Comparison of ENCODE assay signal across 12 mouse cellular contexts in genomic region chr6:134366366-134367351, GRCm38 (mm10). TPM values are rescaled to one million over a fixed set of nuclear protein-coding genes. Genes with fewer than 3 reads are reported as not detected.
DNase-seq lines count a peak whose midpoint lies in the region; ATAC-seq and TF ChIP-seq lines count a peak whose summit lies in the region.
"Had no signal": no experiment of that assay in that cellular context is flagged by ENCODE, and none has a peak within 500 bp of the region (broad histone marks: within the 10 kb centered on the region; RNA-seq: fewer than 3 reads in every experiment).

No protein-coding gene starts in this region.

- peaks cover 3% of the 10 kb centered on the region; the same call in 1 of the 2 replicates for H3K4me1 ChIP-seq in liver, embryonic 11.5 days (replicated peaks; ENCODE audit: control insufficient read depth, insufficient read depth, low read length)
- peaks cover 0 to 43% of the 10 kb centered on the region in 2 experiments for H3K4me1 ChIP-seq in MEL (ENCODE audit: control insufficient read depth in 1 of 2, insufficient read depth in 2 of 2, low read length in 2 of 2)
- peaks cover 67% of the 10 kb centered on the region for H3K4me1 ChIP-seq in megakaryocyte, embryonic 14.5 days
- H3K4me1 ChIP-seq: stomach, embryonic 15.5 days had no signal

- intact Hi-C loops in left cerebral cortex, postnatal 25 days (cut with DNase I): no loop called here

- ATAC-seq in liver, embryonic 11.5 days (replicated peaks; ENCODE audit: low FRiP score): no peak

- no peak for TF ChIP-seq CTCF in MEL (IDR thresholded peaks at IDR 0.05 in 2 of 3, conservative IDR thresholded peaks at IDR 0.05 in 1 of 3; ENCODE audit: control insufficient read depth in 1 of 3, insufficient read depth in 1 of 3, low read depth in 2 of 3, low read length in 3 of 3, poor library complexity in 1 of 3, severe bottlenecking in 1 of 3)

- H3K27ac ChIP-seq in liver, embryonic 11.5 days (ENCODE audit: low read depth, low read length): no peak overlapping the region
- peak overlapping the region; percentile 86 for H3K27ac ChIP-seq in MEL (ENCODE audit: control insufficient read depth, low read depth, low read length)
- H3K27ac ChIP-seq: stomach, embryonic 15.5 days had no signal

- peak in 1 of 2 experiments; percentile 56; a peak in 2 of 4 replicates for TF ChIP-seq POLR2A in MEL (IDR thresholded peaks at IDR 0.05; ENCODE audit: control insufficient read depth in 1 of 2, insufficient read depth in 1 of 2, low read depth in 1 of 2, low read length in 2 of 2, poor library complexity in 1 of 2)

- no peak overlapping the region for H3K4me2 ChIP-seq in liver, embryonic 11.5 days
- H3K4me2 ChIP-seq: stomach, embryonic 15.5 days had no signal

- no peak for TF ChIP-seq RAD21 in MEL (IDR thresholded peaks at IDR 0.05; ENCODE audit: low read depth, low read length)

- H3K4me3 ChIP-seq in liver, embryonic 11.5 days (ENCODE audit: low read depth, low read length): no peak overlapping the region
- peak overlapping the region; percentile 17 to 51; a peak in 3 of 4 replicates for H3K4me3 ChIP-seq in MEL (ENCODE audit: control insufficient read depth in 1 of 2, insufficient read depth in 1 of 2, low read depth in 2 of 2, low read length in 2 of 2)
- H3K4me3 ChIP-seq in megakaryocyte, embryonic 14.5 days (replicated peaks): peak overlapping the region; percentile 87
- H3K4me3 ChIP-seq: stomach, embryonic 15.5 days had no signal

- H3K36me3 ChIP-seq in liver, embryonic 11.5 days (ENCODE audit: control insufficient read depth, insufficient read depth, low read length): no peaks in the 10 kb centered on the region
- H3K36me3 ChIP-seq in MEL (ENCODE audit: control insufficient read depth in 1 of 2, insufficient read depth in 2 of 2, low read length in 2 of 2): peaks cover 0 to 14% of the 10 kb centered on the region in 2 experiments; a peak in 2 of 4 replicates
- H3K36me3 ChIP-seq in megakaryocyte, embryonic 14.5 days (replicated peaks; ENCODE audit: low read length): no peaks in the 10 kb centered on the region
- H3K36me3 ChIP-seq: stomach, embryonic 15.5 days had no signal

- no peak overlapping the region for H3K9ac ChIP-seq in liver, embryonic 11.5 days (ENCODE audit: low read depth, low read length)
- peak overlapping the region; percentile 44 for H3K9ac ChIP-seq in MEL (ENCODE audit: control insufficient read depth, low read depth, low read length, poor library complexity, severe bottlenecking)
- H3K9ac ChIP-seq: stomach, embryonic 15.5 days had no signal

- peak; percentile 20 for DNase-seq in liver
- no peak for DNase-seq in liver, embryonic 11.5 days (ENCODE audit: low spot score)
- peak; percentile 87 for DNase-seq in MEL (ENCODE audit: low read depth, low spot score)
- DNase-seq in heart, adult 8-10 months (ENCODE audit: low spot score): peak; percentile 31
- no peak for DNase-seq in right cerebral cortex, postnatal 14 days
- no peak for DNase-seq in urinary bladder, postnatal 14 days (ENCODE audit: low spot score)
- no peak for DNase-seq in left cerebral cortex, postnatal 25 days (ENCODE audit: low spot score in 2 of 2)
- DNase-seq: cerebellum, postnatal 10 days; gastrocnemius, postnatal 14 days had no signal

- WGBS in liver, embryonic 11.5 days: 32% methylated on average over 10 of the region's 10 CpGs

- no peaks in the 10 kb centered on the region for H3K9me3 ChIP-seq in liver, embryonic 11.5 days (ENCODE audit: control insufficient read depth, low read length)
- H3K9me3 ChIP-seq in MEL (replicated peaks; ENCODE audit: insufficient read depth, low read length): no peaks in the 10 kb centered on the region
- no peaks in the 10 kb centered on the region for H3K9me3 ChIP-seq in megakaryocyte, embryonic 14.5 days
- H3K9me3 ChIP-seq: stomach, embryonic 15.5 days had no signal

- TF ChIP-seq EP300 in MEL (IDR thresholded peaks at IDR 0.05; ENCODE audit: low read depth in 1 of 2, low read length in 2 of 2): peak; percentile 67 to 72

- no peaks in the 10 kb centered on the region for H3K27me3 ChIP-seq in liver, embryonic 11.5 days (replicated peaks; ENCODE audit: control insufficient read depth, insufficient read depth, low read length)
- H3K27me3 ChIP-seq in MEL (ENCODE audit: control insufficient read depth in 1 of 2, insufficient read depth in 2 of 2, low read length in 2 of 2): no peaks in the 10 kb centered on the region
- peaks cover 7% of the 10 kb centered on the region for H3K27me3 ChIP-seq in megakaryocyte, embryonic 14.5 days (replicated peaks)
- H3K27me3 ChIP-seq: stomach, embryonic 15.5 days had no signal

- no peaks in the 10 kb centered on the region for H3K79me2 ChIP-seq in MEL (ENCODE audit: control insufficient read depth, insufficient read depth, low read length, poor library complexity)

TF ChIP-seq in MEL, 35 proteins besides CTCF, POLR2A, EP300 and RAD21:
- TF ChIP-seq MYC (IDR thresholded peaks at IDR 0.05; ENCODE audit: low read depth, low read length): 0 out of 2 replicates have a peak, but pooled peaks have one; percentile 59
- TF ChIP-seq ZMIZ1 (IDR thresholded peaks at IDR 0.05; ENCODE audit: low read depth, low read length): no peak
- TF ChIP-seq UBTF (IDR thresholded peaks at IDR 0.05; ENCODE audit: borderline replicate concordance, insufficient read depth, low read depth, low read length): no peak
- TF ChIP-seq ELF1 (IDR thresholded peaks at IDR 0.05; ENCODE audit: low read depth, low read length): no peak
- TF ChIP-seq POLR2AphosphoS5 (IDR thresholded peaks at IDR 0.05; ENCODE audit: borderline replicate concordance, low read depth, low read length): no peak
- TF ChIP-seq MYB (IDR thresholded peaks at IDR 0.05; ENCODE audit: low read depth, low read length): peak; percentile 84
- TF ChIP-seq SIN3A (IDR thresholded peaks at IDR 0.05; ENCODE audit: low read length): 0 out of 2 replicates have a peak, but pooled peaks have one; percentile 49
- TF ChIP-seq NELFE (IDR thresholded peaks at IDR 0.05; ENCODE audit: low read depth, low read length): peak; percentile 52
- TF ChIP-seq BHLHE40 (IDR thresholded peaks at IDR 0.05; ENCODE audit: borderline replicate concordance, low read depth, low read length): no peak
- 0 out of 2 replicates have a peak, but pooled peaks have one; percentile 5 for TF ChIP-seq ZC3H11A (IDR thresholded peaks at IDR 0.05; ENCODE audit: low read depth, low read length)
- no peak for TF ChIP-seq KAT2A (conservative IDR thresholded peaks at IDR 0.05; ENCODE audit: low read depth, low read length)
- no peak for TF ChIP-seq USF1 (IDR thresholded peaks at IDR 0.05; ENCODE audit: low read depth, low read length)
- no peak for TF ChIP-seq MEF2A (IDR thresholded peaks at IDR 0.05; ENCODE audit: extremely low read depth, insufficient replicate concordance, low read depth, low read length, poor library complexity, severe bottlenecking)
- TF ChIP-seq SMC3 (IDR thresholded peaks at IDR 0.05; ENCODE audit: low read depth, low read length): no peak
- TF ChIP-seq POLR2AphosphoS2 (IDR thresholded peaks at IDR 0.05; ENCODE audit: low read length): no peak
- TF ChIP-seq NRF1 (IDR thresholded peaks at IDR 0.05; ENCODE audit: insufficient read depth, low read depth, low read length, poor library complexity, severe bottlenecking): no peak
- TF ChIP-seq ZKSCAN1 (IDR thresholded peaks at IDR 0.05; ENCODE audit: low read depth, low read length): no peak
- no peak for TF ChIP-seq TCF12 (IDR thresholded peaks at IDR 0.05; ENCODE audit: low read depth, low read length)
- peak; percentile 89 for TF ChIP-seq RCOR1 (IDR thresholded peaks at IDR 0.05; ENCODE audit: low read depth, low read length)
- TF ChIP-seq TAL1 (IDR thresholded peaks at IDR 0.05; ENCODE audit: low read length): peak; percentile 31
- TF ChIP-seq GABPA (IDR thresholded peaks at IDR 0.05; ENCODE audit: low read depth, low read length): no peak
- TF ChIP-seq E2F4 (IDR thresholded peaks at IDR 0.05; ENCODE audit: borderline replicate concordance, low read depth, low read length): no peak
- TF ChIP-seq MAFK (IDR thresholded peaks at IDR 0.05; ENCODE audit: borderline replicate concordance, low read depth, low read length): no peak
- TF ChIP-seq ZNF384 (IDR thresholded peaks at IDR 0.05; ENCODE audit: low read depth, low read length): peak; percentile 96
- TF ChIP-seq JUND (IDR thresholded peaks at IDR 0.05; ENCODE audit: low read depth, low read length): no peak
- TF ChIP-seq GATA1 (IDR thresholded peaks at IDR 0.05; ENCODE audit: low read depth, low read length): peak; percentile 61
- TF ChIP-seq USF2 (IDR thresholded peaks at IDR 0.05; ENCODE audit: borderline replicate concordance in 1 of 2, insufficient read depth in 1 of 2, low read depth in 1 of 2, low read length in 2 of 2): no peak
- TF ChIP-seq MAZ (IDR thresholded peaks at IDR 0.05; ENCODE audit: low read depth, low read length): 0 out of 2 replicates have a peak, but pooled peaks have one; percentile 55
- TF ChIP-seq ETS1 (IDR thresholded peaks at IDR 0.05; ENCODE audit: low read depth, low read length): peak; percentile 42; the same call in 1 of the 2 replicates
- no peak for TF ChIP-seq MXI1 (IDR thresholded peaks at IDR 0.05; ENCODE audit: low read depth, low read length)
- TF ChIP-seq CHD2 (IDR thresholded peaks at IDR 0.05; ENCODE audit: low read length): no peak
- TF ChIP-seq CHD1 (IDR thresholded peaks at IDR 0.05; ENCODE audit: low read depth, low read length): no peak
- peak; percentile 54; the same call in 1 of the 2 replicates for TF ChIP-seq TBP (IDR thresholded peaks at IDR 0.05; ENCODE audit: low read depth, low read length)
- TF ChIP-seq HCFC1 (IDR thresholded peaks at IDR 0.05; ENCODE audit: low read depth, low read length): peak; percentile 43; the same call in 1 of the 2 replicates
- TF ChIP-seq MAX (IDR thresholded peaks at IDR 0.05; ENCODE audit: low read length): peak; percentile 73
TF ChIP-seq in MEL: peak in this region for 14.

RNA-seq across cellular contexts. Expression of gene Bcl2l14, which starts 29.5 kb away (rescaled TPM):
- polyA plus RNA-seq in liver, embryonic 11.5 days (2014; fragmentation: Nextera tagmentation; extraction: Ambion mirVana): 0.32 and 0.40 TPM in 2 replicates
- 0.65 and 1.0 TPM in 2 replicates for total RNA-seq in MEL (2012; rRNA removed)
- 1 to 10 TPM in 1 of 2 experiments, not detected in 1; 1.4 TPM for polyA plus RNA-seq in MEL (2012; ENCODE audit: insufficient read depth in 1 of 2, insufficient read length in 2 of 2, low read depth in 1 of 2, low replicate concordance in 2 of 2, missing spikeins in 1 of 2)
- total RNA-seq in heart, adult 8-10 months (2022): not detected
- polyA plus RNA-seq in megakaryocyte, embryonic 14.5 days (2012; ENCODE audit: insufficient read depth, low replicate concordance): not detected in 2 replicates
- not detected for total RNA-seq in left cerebral cortex, postnatal 25 days (2021)
- total RNA-seq: gastrocnemius, postnatal 14 days; layer of hippocampus, postnatal 10 days had no signal

Comparison
In these comparisons a context has a peak if more than half of its experiments do, and no peak if none do; other contexts are left out.
1. DNase-seq: peak in liver (single experiment), MEL (single experiment) and heart, adult 8-10 months (single experiment); none in liver, embryonic 11.5 days (single experiment), right cerebral cortex, postnatal 14 days (single experiment), urinary bladder, postnatal 14 days (single experiment) and left cerebral cortex, postnatal 25 days (0 of 2).